Mouse (Mus musculus): Measurements from ENCODE around the gene Fam189a1. TPM values are rescaled to one million over a fixed set of nuclear protein-coding genes. Genes with fewer than 3 reads are reported as not detected.
A peak's percentile ranks its signal among the peaks of the same experiment; 100 is the strongest.

The Fam189a1 gene
- polyA plus RNA-seq, 1 experiment from 2014 or later, result 0.23 TPM

- H3K4me3 ChIP-seq, result peak overlapping the region; percentile 95
- 45% methylated on average over 11 of the region's 11 CpGs for WGBS
- peaks cover 20% of the 10 kb centered on the region; the same call in 1 of the 2 replicates for H3K27me3 ChIP-seq (ENCODE audit: low read depth, poor library complexity, severe bottlenecking)
- peak overlapping the region; percentile 96 for H3K27ac ChIP-seq
- peak; percentile 32 for DNase-seq (ENCODE audit: low spot score)
- H3K4me1 ChIP-seq, result peaks cover 23% of the 10 kb centered on the region
- H3K9me3 ChIP-seq (replicated peaks), result no peaks in the 10 kb centered on the region
- H3K36me3 ChIP-seq, result peaks cover 16% of the 10 kb centered on the region
Measured at GRCm38 (mm10) chr7:64873266-64873665, 283.1 kb downstream of the Fam189a1 start.

GRCm38 (mm10) chr7:64872743-64873241 is 283.6 kb downstream of the Fam189a1 start, which contains the start of gene Nsmce3:
Gene Nsmce3 (minus strand): TSS chr7:64872997.
- H3K9me3 ChIP-seq (replicated peaks), result no peaks in the 10 kb centered on the region
- DNase-seq (ENCODE audit: low spot score), result peak; percentile 96
- WGBS, result under 1% methylated on average over 57 of the region's 57 CpGs

GRCm38 (mm10) chr7:64871987-64872742 is 284.2 kb downstream of the Fam189a1 start:
- Histone ChIP-seq H3K9me3 (replicated peaks) (no peaks in the 10 kb centered on the region), H3K4me1 (peaks cover 23% of the 10 kb centered on the region), H3K4me3 (peak overlapping the region; percentile 95), H3K27me3 (ENCODE audit: low read depth, poor library complexity, severe bottlenecking) (peaks cover 18% of the 10 kb centered on the region; the same call in 1 of the 2 replicates), H3K36me3 (peaks cover 16% of the 10 kb centered on the region), H3K27ac (peak overlapping the region; percentile 96)
- peak; percentile 32 for DNase-seq (ENCODE audit: low spot score)
- 2% methylated on average over 33 of the region's 33 CpGs for WGBS

More at GRCm38 (mm10) chr7:64872743-64873241, 283.6 kb downstream of the Fam189a1 start, which contains the start of gene Nsmce3:
- Histone ChIP-seq H3K4me3 (peak within 1 kb of the TSS; percentile 95), H3K4me1 (peaks cover 23% of the 10 kb centered on the region), H3K27me3 (ENCODE audit: low read depth, poor library complexity, severe bottlenecking) (peaks cover 20% of the 10 kb centered on the region; the same call in 1 of the 2 replicates), H3K27ac (peak within 1 kb of the TSS; percentile 96), H3K36me3 (peaks cover 16% of the 10 kb centered on the region)

- peaks cover 23% of the 10 kb centered on the region for H3K4me1 ChIP-seq
- peaks cover 16% of the 10 kb centered on the region for H3K36me3 ChIP-seq
- no peak for DNase-seq (ENCODE audit: low spot score)
- whole genome bisulfite sequencing, result 77% methylated on average over 6 of the region's 6 CpGs
- H3K9me3 ChIP-seq (replicated peaks), result no peaks in the 10 kb centered on the region
- no peak overlapping the region for H3K4me3 ChIP-seq
- H3K27me3 ChIP-seq (ENCODE audit: low read depth, poor library complexity, severe bottlenecking), result peaks cover 3% of the 10 kb centered on the region; the same call in 1 of the 2 replicates
- H3K27ac ChIP-seq, result no peak overlapping the region
Measured at GRCm38 (mm10) chr7:64869549-64870065, 286.8 kb downstream of the Fam189a1 start.

- WGBS, result 91% methylated on average over 3 of the region's 3 CpGs
- no peak for DNase-seq (ENCODE audit: low spot score)
- H3K27ac ChIP-seq, result no peak overlapping the region
- H3K27me3 ChIP-seq (ENCODE audit: low read depth, poor library complexity, severe bottlenecking), result no peaks in the 10 kb centered on the region
- H3K9me3 ChIP-seq (replicated peaks), result no peaks in the 10 kb centered on the region
- no peaks in the 10 kb centered on the region for H3K4me1 ChIP-seq
- H3K36me3 ChIP-seq, result no peaks in the 10 kb centered on the region
- H3K4me3 ChIP-seq, result no peak overlapping the region
Measured at GRCm38 (mm10) chr7:64863538-64863937, 292.8 kb downstream of the Fam189a1 start.

- DNase-seq (ENCODE audit: low spot score), result no peak
- no peaks in the 10 kb centered on the region for H3K9me3 ChIP-seq (replicated peaks)
- H3K36me3 ChIP-seq, result no peaks in the 10 kb centered on the region
- no peaks in the 10 kb centered on the region for H3K27me3 ChIP-seq (ENCODE audit: low read depth, poor library complexity, severe bottlenecking)
- H3K27ac ChIP-seq, result no peak overlapping the region
- H3K4me3 ChIP-seq, result no peak overlapping the region
- H3K4me1 ChIP-seq, result no peaks in the 10 kb centered on the region
- whole genome bisulfite sequencing, result 82% methylated on average over 3 of the region's 3 CpGs
Measured at GRCm38 (mm10) chr7:64862978-64863377, 293.4 kb downstream of the Fam189a1 start.

GRCm38 (mm10) chr7:64856526-64857082 is 299.8 kb downstream of the Fam189a1 start:
- Histone ChIP-seq H3K27me3 (ENCODE audit: low read depth, poor library complexity, severe bottlenecking) (no peaks in the 10 kb centered on the region), H3K36me3 (no peaks in the 10 kb centered on the region), H3K27ac (no peak overlapping the region), H3K9me3 (replicated peaks) (no peaks in the 10 kb centered on the region), H3K4me3 (no peak overlapping the region), H3K4me1 (0 out of 2 replicates have a peak, but pooled peaks cover 5% of the 10 kb centered on the region)
- 84% methylated on average over 12 of the region's 12 CpGs for WGBS
- DNase-seq (ENCODE audit: low spot score), result no peak

GRCm38 (mm10) chr7:64855976-64856375 is 300.4 kb downstream of the Fam189a1 start:
- Histone ChIP-seq H3K9me3 (replicated peaks) (no peaks in the 10 kb centered on the region), H3K27ac (no peak overlapping the region), H3K27me3 (ENCODE audit: low read depth, poor library complexity, severe bottlenecking) (no peaks in the 10 kb centered on the region), H3K36me3 (no peaks in the 10 kb centered on the region), H3K4me3 (no peak overlapping the region), H3K4me1 (0 out of 2 replicates have a peak, but pooled peaks cover 5% of the 10 kb centered on the region)
- 58% methylated on average over 15 of the region's 15 CpGs for WGBS
- DNase-seq (ENCODE audit: low spot score), result no peak

GRCm38 (mm10) chr7:64855389-64855927 is 300.9 kb downstream of the Fam189a1 start:
- 68% methylated on average over 6 of the region's 10 CpGs for WGBS
- Histone ChIP-seq H3K36me3 (no peaks in the 10 kb centered on the region), H3K4me1 (0 out of 2 replicates have a peak, but pooled peaks cover 5% of the 10 kb centered on the region), H3K27ac (no peak overlapping the region), H3K9me3 (replicated peaks) (no peaks in the 10 kb centered on the region), H3K27me3 (ENCODE audit: low read depth, poor library complexity, severe bottlenecking) (no peaks in the 10 kb centered on the region), H3K4me3 (no peak overlapping the region)
- DNase-seq (ENCODE audit: low spot score), result no peak

GRCm38 (mm10) chr7:64850791-64851190 is 305.6 kb downstream of the Fam189a1 start:
- no peaks in the 10 kb centered on the region for H3K9me3 ChIP-seq (replicated peaks)
- no peak overlapping the region for H3K27ac ChIP-seq
- 0 out of 2 replicates have a peak, but pooled peaks cover 2% of the 10 kb centered on the region for H3K4me1 ChIP-seq
- peak; percentile 72 for DNase-seq (ENCODE audit: low spot score)
- H3K4me3 ChIP-seq, result no peak overlapping the region
- no peaks in the 10 kb centered on the region for H3K27me3 ChIP-seq (ENCODE audit: low read depth, poor library complexity, severe bottlenecking)
- H3K36me3 ChIP-seq, result no peaks in the 10 kb centered on the region
- WGBS, result 50% methylated on average over 3 of the region's 3 CpGs

GRCm38 (mm10) chr7:64847366-64847899 is 308.9 kb downstream of the Fam189a1 start:
- no peaks in the 10 kb centered on the region for H3K27me3 ChIP-seq (ENCODE audit: low read depth, poor library complexity, severe bottlenecking)
- H3K36me3 ChIP-seq, result no peaks in the 10 kb centered on the region
- 85% methylated on average over 5 of the region's 5 CpGs for WGBS
- no peak overlapping the region for H3K4me3 ChIP-seq
- no peak overlapping the region for H3K27ac ChIP-seq
- no peaks in the 10 kb centered on the region for H3K4me1 ChIP-seq
- no peak for DNase-seq (ENCODE audit: low spot score)
- H3K9me3 ChIP-seq (replicated peaks), result no peaks in the 10 kb centered on the region

GRCm38 (mm10) chr7:64846061-64846460 is 310.3 kb downstream of the Fam189a1 start:
- Histone ChIP-seq H3K27ac (no peak overlapping the region), H3K9me3 (replicated peaks) (no peaks in the 10 kb centered on the region), H3K27me3 (ENCODE audit: low read depth, poor library complexity, severe bottlenecking) (no peaks in the 10 kb centered on the region), H3K4me1 (peaks cover 7% of the 10 kb centered on the region), H3K4me3 (no peak overlapping the region), H3K36me3 (no peaks in the 10 kb centered on the region)
- 94% methylated on average over 3 of the region's 3 CpGs for WGBS
- no peak for DNase-seq (ENCODE audit: low spot score)

Data from limb, embryonic 10.5 days (tissue).